Mouse (Mus musculus) kidney, embryonic 14.5 days (tissue): ENCODE data around the gene Gramd1a. TPM values are rescaled to one million over a fixed set of nuclear protein-coding genes. Genes with fewer than 3 reads are reported as not detected.

Source experiments
- ATAC-seq: fragments of 200-750 bp; cut with Nextera tagmentation; 2 replicates; pipeline ENCODE4 v1.8.0; 2017; ENCODE audit warnings: moderate number of reproducible peaks, mild to moderate bottlenecking, moderate TSS enrichment, moderate library complexity; ENCODE audit not compliant: low FRiP score, low TSS enrichment
- H3K27ac ChIP-seq: fragments of 300-500 bp; sonication (generic); 2 replicates; pipeline ENCODE4 v1.5.1; 2014; ENCODE audit warnings: low read depth, mild to moderate bottlenecking, low read length, moderate library complexity, mixed read lengths
- H3K27me3 ChIP-seq: fragments of 300-500 bp; sonication (generic); 2 replicates; pipeline ENCODE4 v1.6.1; 2014; ENCODE audit warnings: mild to moderate bottlenecking, low read length; ENCODE audit not compliant: control insufficient read depth, insufficient read depth
- H3K36me3 ChIP-seq: fragments of 300-500 bp; sonication (generic); 2 replicates; pipeline ENCODE4 v1.6.1; 2014; ENCODE audit warnings: low read length, mixed read lengths; ENCODE audit not compliant: control insufficient read depth, insufficient read depth
- H3K4me1 ChIP-seq: fragments of 300-500 bp; sonication (generic); 2 replicates; pipeline ENCODE4 v1.6.1; 2014; ENCODE audit warnings: low read length, mixed read lengths; ENCODE audit not compliant: control insufficient read depth, insufficient read depth
- H3K4me2 ChIP-seq: fragments of 300-500 bp; sonication (generic); replicated peaks from 2 replicates; pipeline ENCODE4 v1.6.1; 2014; ENCODE audit warnings: low read depth, mild to moderate bottlenecking, low read length
- H3K4me3 ChIP-seq: fragments of 300-500 bp; sonication (generic); 2 replicates; pipeline ENCODE4 v1.5.1; 2014; ENCODE audit warnings: mild to moderate bottlenecking, low read length
- H3K9ac ChIP-seq: fragments of 300-500 bp; sonication (generic); 2 replicates; pipeline ENCODE4 v1.6.1; 2014; ENCODE audit warnings: low read depth, mild to moderate bottlenecking, low read length, moderate library complexity
- H3K9me3 ChIP-seq: fragments of 300-500 bp; sonication (generic); 2 replicates; pipeline ENCODE4 v1.6.1; 2016; ENCODE audit warnings: low read length; ENCODE audit not compliant: control insufficient read depth
- WGBS: fragments of 180-500 bp; shearing (Covaris S2); extraction: QIAGEN DNeasy Blood & Tissue Kit; methylation state at CpG from one replicate; pipeline ENCODE4 v1.1.7; 2014; 5-methylcytosine and 5-hydroxymethylcytosine counted together
- polyA plus RNA-seq: library from polyadenylated mRNA; unstranded; fragments of >200 nt; fragmentation: Nextera tagmentation; extraction: Ambion mirVana; gene quantifications from 2 replicates; pipeline ENCODE4 v1.2.1, GENCODE M21; 2014

Gene Gramd1a
- polyA plus RNA-seq, 1 experiment from 2014 or later: 61.9 TPM

GRCm38 (mm10) chr7:31148086-31148485 is 7.6 kb downstream of the Gramd1a start:
- peak overlapping the region; percentile 79 for H3K4me2 ChIP-seq
- 0 out of 2 replicates have a peak overlapping the region, but pooled peaks have one; percentile 19 for H3K9ac ChIP-seq
- WGBS: 76% methylated on average over 3 of the region's 3 CpGs
- peaks cover 15% of the 10 kb centered on the region for H3K36me3 ChIP-seq
- peaks cover 37% of the 10 kb centered on the region; the same call in 1 of the 2 replicates for H3K4me1 ChIP-seq
- H3K27ac ChIP-seq: peak overlapping the region; percentile 38; the same call in 1 of the 2 replicates
- H3K4me3 ChIP-seq: peak overlapping the region; percentile 88; the same call in 1 of the 2 replicates
- no peaks in the 10 kb centered on the region for H3K27me3 ChIP-seq
- no peaks in the 10 kb centered on the region for H3K9me3 ChIP-seq
- ATAC-seq: no peak

- no peak overlapping the region for H3K27ac ChIP-seq
- H3K4me1 ChIP-seq: peaks cover 27% of the 10 kb centered on the region; the same call in 1 of the 2 replicates
- no peaks in the 10 kb centered on the region for H3K9me3 ChIP-seq
- H3K4me3 ChIP-seq: no peak overlapping the region
- no peaks in the 10 kb centered on the region for H3K27me3 ChIP-seq
- peaks cover 39% of the 10 kb centered on the region for H3K36me3 ChIP-seq
- 26% methylated on average over 12 of the region's 12 CpGs for WGBS
- ATAC-seq: no peak
- no peak overlapping the region for H3K4me2 ChIP-seq
- no peak overlapping the region for H3K9ac ChIP-seq
Observed at GRCm38 (mm10) chr7:31145596-31146160, 10.0 kb downstream of the Gramd1a start.

GRCm38 (mm10) chr7:31144886-31145285 is 10.8 kb downstream of the Gramd1a start:
- no peak for ATAC-seq
- no peaks in the 10 kb centered on the region for H3K9me3 ChIP-seq
- WGBS: 94% methylated on average over 16 of the region's 16 CpGs

GRCm38 (mm10) chr7:31140941-31141340 is 14.8 kb downstream of the Gramd1a start:
- Histone ChIP-seq H3K4me3 (no peak overlapping the region), H3K9me3 (no peaks in the 10 kb centered on the region), H3K4me1 (no peaks in the 10 kb centered on the region; the same call in 1 of the 2 replicates), H3K9ac (no peak overlapping the region), H3K4me2 (no peak overlapping the region), H3K36me3 (peaks cover 78% of the 10 kb centered on the region), H3K27me3 (no peaks in the 10 kb centered on the region), H3K27ac (no peak overlapping the region)
- WGBS: 97% methylated on average over 10 of the region's 10 CpGs
- ATAC-seq: no peak

More at GRCm38 (mm10) chr7:31144886-31145285, 10.8 kb downstream of the Gramd1a start:
- Histone ChIP-seq H3K4me3 (no peak overlapping the region), H3K4me2 (no peak overlapping the region), H3K36me3 (peaks cover 47% of the 10 kb centered on the region), H3K27me3 (no peaks in the 10 kb centered on the region), H3K9ac (no peak overlapping the region), H3K27ac (no peak overlapping the region), H3K4me1 (peaks cover 26% of the 10 kb centered on the region; the same call in 1 of the 2 replicates)

- H3K27me3 ChIP-seq: no peaks in the 10 kb centered on the region
- no peaks in the 10 kb centered on the region for H3K4me1 ChIP-seq
- no peak overlapping the region for H3K4me3 ChIP-seq
- H3K4me2 ChIP-seq: no peak overlapping the region
- 93% methylated on average over 4 of the region's 4 CpGs for WGBS
- H3K27ac ChIP-seq: no peak overlapping the region
- no peak for ATAC-seq
- H3K9me3 ChIP-seq: no peaks in the 10 kb centered on the region
- no peak overlapping the region for H3K9ac ChIP-seq
- peaks cover 84% of the 10 kb centered on the region for H3K36me3 ChIP-seq
Observed at GRCm38 (mm10) chr7:31140302-31140701, 15.4 kb downstream of the Gramd1a start.

- Histone ChIP-seq H3K9ac (no peak overlapping the region), H3K4me1 (no peaks in the 10 kb centered on the region), H3K27ac (no peak overlapping the region), H3K9me3 (no peaks in the 10 kb centered on the region), H3K4me2 (no peak overlapping the region), H3K4me3 (no peak overlapping the region), H3K27me3 (no peaks in the 10 kb centered on the region), H3K36me3 (peaks cover 90% of the 10 kb centered on the region)
- 67% methylated on average over 5 of the region's 5 CpGs for WGBS
- ATAC-seq: peak; percentile 46; the same call in 1 of the 2 replicates
Observed at GRCm38 (mm10) chr7:31139765-31140164, 15.9 kb downstream of the Gramd1a start.

- no peaks in the 10 kb centered on the region for H3K9me3 ChIP-seq
- H3K4me2 ChIP-seq: no peak overlapping the region
- no peaks in the 10 kb centered on the region for H3K4me1 ChIP-seq
- peaks cover 100% of the 10 kb centered on the region for H3K36me3 ChIP-seq
- no peak for ATAC-seq
- H3K9ac ChIP-seq: no peak overlapping the region
- WGBS: 94% methylated on average over 10 of the region's 10 CpGs
- H3K27ac ChIP-seq: no peak overlapping the region
- H3K4me3 ChIP-seq: no peak overlapping the region
- no peaks in the 10 kb centered on the region for H3K27me3 ChIP-seq
Observed at GRCm38 (mm10) chr7:31135717-31136116, 20.0 kb downstream of the Gramd1a start.

GRCm38 (mm10) chr7:31131866-31132265 is 23.8 kb downstream of the Gramd1a start:
- Histone ChIP-seq H3K4me1 (peaks cover 5% of the 10 kb centered on the region; the same call in 1 of the 2 replicates), H3K4me2 (no peak overlapping the region), H3K4me3 (no peak overlapping the region), H3K9ac (no peak overlapping the region), H3K27me3 (peaks cover 8% of the 10 kb centered on the region), H3K9me3 (no peaks in the 10 kb centered on the region), H3K36me3 (peaks cover 84% of the 10 kb centered on the region), H3K27ac (no peak overlapping the region)
- WGBS: 92% methylated on average over 4 of the region's 4 CpGs
- no peak for ATAC-seq

- no peak overlapping the region for H3K27ac ChIP-seq
- no peak overlapping the region for H3K4me2 ChIP-seq
- peaks cover 10% of the 10 kb centered on the region for H3K4me1 ChIP-seq
- H3K36me3 ChIP-seq: peaks cover 73% of the 10 kb centered on the region
- H3K9me3 ChIP-seq: no peaks in the 10 kb centered on the region
- H3K9ac ChIP-seq: no peak overlapping the region
- peaks cover 18% of the 10 kb centered on the region for H3K27me3 ChIP-seq
- WGBS: 26% methylated on average over 4 of the region's 4 CpGs
- no peak overlapping the region for H3K4me3 ChIP-seq
- no peak for ATAC-seq
Observed at GRCm38 (mm10) chr7:31130841-31131240, 24.9 kb downstream of the Gramd1a start.
